Mouse (Mus musculus): ENCODE measurements around the gene Nol11. TPM values are rescaled to one million over a fixed set of nuclear protein-coding genes. Genes with fewer than 3 reads are reported as not detected.
"Not testable (repeated sequence)": the region's sequence is repeated elsewhere in the genome, so short reads cannot be mapped to it uniquely, and the experiment has no call there.

The Nol11 gene
- polyA plus RNA-seq, 1 experiment from 2014 or later, result 62.1 TPM

DNA sequence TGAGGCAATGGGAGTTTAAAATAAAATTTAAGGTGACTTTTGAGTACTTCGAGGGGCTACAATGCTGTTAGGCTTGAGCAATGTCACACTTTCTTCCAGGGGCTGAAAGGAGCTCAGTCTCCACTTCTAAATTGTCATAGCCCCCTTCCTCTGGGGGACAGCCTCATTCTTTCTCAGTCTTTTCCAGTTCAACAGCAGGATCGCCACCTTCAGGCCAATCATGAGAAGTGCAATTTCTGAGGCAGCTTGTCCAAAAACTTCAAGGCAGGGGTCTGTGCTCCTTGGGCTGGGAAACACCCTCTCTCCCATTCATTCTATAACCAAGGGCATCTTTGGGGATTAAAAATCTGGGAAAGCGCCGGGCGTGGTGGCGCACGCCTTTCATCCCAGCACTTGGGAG lies 37.4 kb downstream of the Nol11 start:
- Histone ChIP-seq H3K4me2 (replicated peaks) (no peak overlapping the region), H3K27ac (no peak overlapping the region), H3K36me3 (no peaks in the 10 kb centered on the region), H3K9me3 (replicated peaks) (no peaks in the 10 kb centered on the region), H3K9ac (no peak overlapping the region), H3K4me3 (no peak overlapping the region), H3K4me1 (no peaks in the 10 kb centered on the region), H3K27me3 (no peaks in the 10 kb centered on the region)
- WGBS, result 72% methylated on average over 7 of the region's 7 CpGs
- no peak for ATAC-seq (ENCODE audit: low FRiP score)

DNA sequence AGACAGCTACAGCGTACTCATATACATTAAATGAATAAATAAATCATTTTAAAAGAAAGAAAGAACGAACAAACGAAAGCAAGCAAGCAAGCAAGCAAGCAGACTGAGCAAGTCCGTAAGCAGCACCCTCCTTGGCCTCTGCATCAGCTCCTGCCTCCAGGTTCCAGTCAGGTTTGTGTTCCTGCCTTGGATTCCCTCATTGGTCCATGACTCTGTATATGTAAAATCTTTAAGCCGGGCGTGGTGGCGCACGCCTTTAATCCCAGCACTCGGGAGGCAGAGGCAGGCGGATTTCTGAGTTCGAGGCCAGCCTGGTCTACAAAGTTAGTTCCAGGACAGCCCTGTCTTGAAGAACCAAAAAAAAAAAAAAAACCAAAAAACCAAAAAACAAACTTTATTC lies 45.2 kb downstream of the Nol11 start:
- H3K4me2 ChIP-seq (replicated peaks); H3K27ac ChIP-seq; H3K4me1 ChIP-seq; H3K9me3 ChIP-seq (replicated peaks); H3K36me3 ChIP-seq; ATAC-seq (ENCODE audit: low FRiP score); H3K4me3 ChIP-seq; H3K9ac ChIP-seq; H3K27me3 ChIP-seq: not testable (repeated sequence)
- WGBS, result 95% methylated on average over 11 of the region's 11 CpGs

DNA sequence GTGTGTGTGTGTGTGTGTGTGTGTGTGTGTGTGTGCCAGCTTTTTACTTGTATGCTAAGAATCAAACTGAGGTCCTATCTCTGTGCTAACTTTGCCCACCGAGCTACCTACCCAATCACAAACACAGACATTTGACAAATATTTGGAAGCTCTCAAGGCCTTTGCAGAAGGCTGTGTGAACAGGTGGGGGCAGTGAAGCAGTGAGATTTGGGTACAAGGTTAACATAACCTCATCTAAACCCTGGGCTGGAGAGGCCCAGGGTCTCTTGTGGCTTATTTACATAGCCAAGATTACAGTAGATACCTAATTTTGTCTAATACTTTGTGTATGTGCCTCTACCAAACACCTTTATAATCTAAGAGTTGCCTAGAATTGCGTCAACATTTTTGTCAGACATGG lies 46.8 kb downstream of the Nol11 start:
- Histone ChIP-seq H3K4me3 (no peak overlapping the region), H3K27me3 (no peaks in the 10 kb centered on the region), H3K4me1 (no peaks in the 10 kb centered on the region), H3K36me3 (no peaks in the 10 kb centered on the region), H3K27ac (no peak overlapping the region), H3K4me2 (replicated peaks) (no peak overlapping the region), H3K9ac (no peak overlapping the region), H3K9me3 (replicated peaks) (no peaks in the 10 kb centered on the region)
- ATAC-seq (ENCODE audit: low FRiP score), result no peak
- 82% methylated on average over 2 of the region's 2 CpGs for WGBS

DNA sequence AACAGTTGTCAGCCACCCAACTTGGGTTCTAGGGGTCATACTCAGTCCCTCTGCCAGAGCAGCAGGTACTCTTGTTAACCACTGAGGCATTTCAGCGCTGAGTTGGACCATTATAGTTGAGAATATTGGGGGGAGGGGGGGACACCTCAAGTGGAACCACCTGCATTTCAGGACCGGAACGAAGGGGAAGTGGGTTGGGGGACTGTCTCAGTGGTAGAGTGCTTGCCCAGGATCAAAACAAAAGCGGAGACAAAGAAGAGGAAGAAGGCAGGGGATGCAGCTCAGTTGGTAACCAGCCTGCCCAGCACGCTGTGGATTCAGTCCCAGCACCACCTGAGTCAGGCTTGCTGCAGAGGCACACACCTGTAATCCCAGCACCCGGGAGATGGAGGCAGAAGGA lies 48.4 kb downstream of the Nol11 start:
- Histone ChIP-seq H3K4me2 (replicated peaks) (no peak overlapping the region), H3K27me3 (no peaks in the 10 kb centered on the region), H3K9ac (no peak overlapping the region), H3K36me3 (no peaks in the 10 kb centered on the region), H3K4me1 (no peaks in the 10 kb centered on the region), H3K4me3 (no peak overlapping the region), H3K27ac (no peak overlapping the region), H3K9me3 (replicated peaks) (no peaks in the 10 kb centered on the region)
- WGBS, result 26% methylated on average over 6 of the region's 6 CpGs
- ATAC-seq (ENCODE audit: low FRiP score), result no peak

DNA sequence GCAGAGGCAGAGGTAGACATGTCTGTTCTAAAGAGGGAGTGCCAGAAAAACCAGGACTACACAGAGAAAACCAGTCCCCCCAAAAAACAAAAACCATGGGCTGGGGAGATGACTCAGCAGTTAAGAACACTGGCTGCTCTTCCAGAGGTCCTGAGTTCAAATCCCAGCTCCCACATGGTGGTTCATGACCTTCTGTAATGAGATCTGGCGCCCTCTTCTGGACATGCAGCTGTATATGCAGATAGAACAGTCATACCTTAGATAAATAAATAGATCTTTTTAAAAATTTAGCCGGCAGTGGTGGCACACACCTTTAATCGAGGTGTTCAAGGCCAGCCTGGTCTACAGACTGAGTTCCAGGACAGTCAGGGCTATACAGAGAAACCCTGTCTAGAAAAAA lies 50.5 kb downstream of the Nol11 start:
- H3K4me3 ChIP-seq, result no peak overlapping the region
- no peaks in the 10 kb centered on the region for H3K4me1 ChIP-seq
- no peaks in the 10 kb centered on the region for H3K27me3 ChIP-seq
- no peak for ATAC-seq (ENCODE audit: low FRiP score)
- H3K36me3 ChIP-seq, result no peaks in the 10 kb centered on the region
- H3K4me2 ChIP-seq (replicated peaks), result no peak overlapping the region
- 78% methylated on average over 3 of the region's 3 CpGs for WGBS
- no peaks in the 10 kb centered on the region for H3K9me3 ChIP-seq (replicated peaks)
- H3K9ac ChIP-seq, result no peak overlapping the region
- H3K27ac ChIP-seq, result no peak overlapping the region

DNA sequence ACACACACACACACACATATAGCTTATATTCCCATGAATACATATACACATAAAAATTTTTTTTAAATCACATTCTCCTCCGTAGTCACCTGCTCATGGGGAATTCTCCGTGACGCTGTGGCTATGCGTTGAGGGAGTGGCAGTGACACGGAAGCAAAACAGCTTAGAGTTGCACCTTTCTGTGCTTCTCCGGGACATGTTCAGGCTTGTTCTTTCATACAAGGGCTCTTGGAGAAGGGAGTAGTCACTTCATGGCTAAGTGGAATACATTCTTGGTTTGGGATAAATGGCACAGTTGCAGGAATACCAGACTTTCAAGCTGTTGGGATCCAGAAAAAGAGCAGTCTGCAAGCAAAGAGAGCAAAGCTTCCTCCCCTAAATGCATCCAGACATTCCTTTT lies 51.6 kb downstream of the Nol11 start:
- Histone ChIP-seq H3K27me3 (no peaks in the 10 kb centered on the region), H3K9ac (no peak overlapping the region), H3K4me2 (replicated peaks) (no peak overlapping the region), H3K4me3 (no peak overlapping the region), H3K27ac (no peak overlapping the region), H3K4me1 (peaks cover 2% of the 10 kb centered on the region), H3K9me3 (replicated peaks) (no peaks in the 10 kb centered on the region), H3K36me3 (no peaks in the 10 kb centered on the region)
- ATAC-seq (ENCODE audit: low FRiP score), result no peak
- 95% methylated on average over 6 of the region's 6 CpGs for WGBS

GRCm38 (mm10) chr11:107136458-107136857 lies 52.7 kb downstream of the Nol11 start:
- not testable (repeated sequence) for H3K9me3 ChIP-seq (replicated peaks); H3K36me3 ChIP-seq; H3K4me2 ChIP-seq (replicated peaks); H3K4me3 ChIP-seq; ATAC-seq (ENCODE audit: low FRiP score); H3K27ac ChIP-seq; H3K9ac ChIP-seq; H3K4me1 ChIP-seq; H3K27me3 ChIP-seq
- 96% methylated on average over 10 of the region's 10 CpGs for WGBS

GRCm38 (mm10) chr11:107135741-107136140 lies 53.4 kb downstream of the Nol11 start:
- no peaks in the 10 kb centered on the region for H3K27me3 ChIP-seq
- no peaks in the 10 kb centered on the region for H3K36me3 ChIP-seq
- no peak for ATAC-seq (ENCODE audit: low FRiP score)
- H3K27ac ChIP-seq, result no peak overlapping the region
- no peak overlapping the region for H3K4me2 ChIP-seq (replicated peaks)
- no peak overlapping the region for H3K9ac ChIP-seq
- H3K9me3 ChIP-seq (replicated peaks), result no peaks in the 10 kb centered on the region
- 53% methylated on average over 3 of the region's 3 CpGs for WGBS
- peaks cover 6% of the 10 kb centered on the region for H3K4me1 ChIP-seq
- H3K4me3 ChIP-seq, result no peak overlapping the region

GRCm38 (mm10) chr11:107132426-107132825 lies 56.8 kb downstream of the Nol11 start:
- Histone ChIP-seq H3K9me3 (replicated peaks) (no peaks in the 10 kb centered on the region), H3K4me3 (peak overlapping the region; percentile 94), H3K36me3 (no peaks in the 10 kb centered on the region), H3K4me1 (peaks cover 20% of the 10 kb centered on the region), H3K9ac (peak overlapping the region; percentile 95), H3K4me2 (replicated peaks) (peak overlapping the region; percentile 78), H3K27ac (peak overlapping the region; percentile 97; the same call in 1 of the 2 replicates), H3K27me3 (no peaks in the 10 kb centered on the region)
- under 1% methylated on average over 16 of the region's 16 CpGs for WGBS
- peak; percentile 75 for ATAC-seq (ENCODE audit: low FRiP score)

GRCm38 (mm10) chr11:107131749-107132421 lies 57.3 kb downstream of the Nol11 start, which contains the start of gene Bptf:
Gene Bptf (minus strand): TSS chr11:107132127.
- H3K9me3 ChIP-seq (replicated peaks), result no peaks in the 10 kb centered on the region
- peak; percentile 97 for ATAC-seq (ENCODE audit: low FRiP score)
- H3K4me1 ChIP-seq, result peaks cover 20% of the 10 kb centered on the region
- H3K27ac ChIP-seq, result peak within 1 kb of the TSS; percentile 97
- H3K36me3 ChIP-seq, result no peaks in the 10 kb centered on the region
- peak within 1 kb of the TSS; percentile 94 for H3K4me3 ChIP-seq
- WGBS, result 0% methylated on average over 54 of the region's 94 CpGs
- H3K27me3 ChIP-seq, result no peaks in the 10 kb centered on the region
- peak within 1 kb of the TSS; percentile 78 for H3K4me2 ChIP-seq (replicated peaks)
- H3K9ac ChIP-seq, result peak within 1 kb of the TSS; percentile 95

DNA sequence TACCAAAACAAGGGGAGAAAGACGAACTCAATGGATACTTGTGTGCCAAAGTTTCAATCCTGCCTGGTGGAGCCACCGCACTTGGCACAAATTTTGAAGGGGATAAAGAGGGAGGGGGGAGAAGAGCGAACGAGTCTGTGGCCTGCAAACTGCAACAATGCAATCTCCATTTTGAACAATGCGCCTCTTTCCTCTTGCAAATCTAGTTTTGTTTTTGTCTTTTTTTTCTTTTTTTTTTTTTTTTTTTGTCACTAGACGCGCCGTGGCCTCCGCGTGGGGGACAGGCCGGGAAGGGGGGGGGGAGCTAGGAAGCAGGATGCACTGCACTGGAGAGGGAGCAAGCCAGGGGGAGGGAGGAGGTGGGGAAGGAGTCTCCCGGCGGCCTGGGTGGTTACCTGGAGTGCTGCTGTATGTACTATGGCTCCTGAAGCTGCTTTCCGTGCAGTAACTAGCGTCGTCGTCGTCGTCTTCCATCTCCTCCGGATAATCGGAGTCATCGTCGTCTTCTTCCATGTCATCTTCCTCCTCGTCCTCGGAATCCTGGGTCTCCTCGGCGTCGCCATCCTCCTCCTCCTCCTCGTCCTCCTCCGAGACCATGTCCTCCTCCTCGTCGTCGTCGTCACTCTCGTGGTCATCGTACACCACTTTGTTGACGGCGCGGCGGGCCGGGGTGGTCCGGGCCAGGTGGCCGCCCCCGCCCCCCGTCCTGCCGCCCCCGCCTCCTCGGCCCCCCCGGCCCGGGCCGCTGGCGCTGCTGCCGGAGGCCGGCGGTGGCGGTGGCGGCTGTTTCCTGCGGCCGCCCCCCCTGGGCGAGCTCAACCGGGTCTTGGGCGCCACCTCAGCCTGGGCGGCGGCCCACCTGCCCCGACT lies 58.1 kb downstream of the Nol11 start:
- Histone ChIP-seq H3K4me3 (peak overlapping the region; percentile 94), H3K9ac (peak overlapping the region; percentile 95), H3K27ac (peak overlapping the region; percentile 97), H3K4me1 (peaks cover 20% of the 10 kb centered on the region), H3K9me3 (replicated peaks) (no peaks in the 10 kb centered on the region), H3K27me3 (no peaks in the 10 kb centered on the region), H3K36me3 (0 out of 2 replicates have a peak, but pooled peaks cover 3% of the 10 kb centered on the region), H3K4me2 (replicated peaks) (peak overlapping the region; percentile 69)
- peak; percentile 84 for ATAC-seq (ENCODE audit: low FRiP score)
- 1% methylated on average over 52 of the region's 65 CpGs for WGBS

DNA sequence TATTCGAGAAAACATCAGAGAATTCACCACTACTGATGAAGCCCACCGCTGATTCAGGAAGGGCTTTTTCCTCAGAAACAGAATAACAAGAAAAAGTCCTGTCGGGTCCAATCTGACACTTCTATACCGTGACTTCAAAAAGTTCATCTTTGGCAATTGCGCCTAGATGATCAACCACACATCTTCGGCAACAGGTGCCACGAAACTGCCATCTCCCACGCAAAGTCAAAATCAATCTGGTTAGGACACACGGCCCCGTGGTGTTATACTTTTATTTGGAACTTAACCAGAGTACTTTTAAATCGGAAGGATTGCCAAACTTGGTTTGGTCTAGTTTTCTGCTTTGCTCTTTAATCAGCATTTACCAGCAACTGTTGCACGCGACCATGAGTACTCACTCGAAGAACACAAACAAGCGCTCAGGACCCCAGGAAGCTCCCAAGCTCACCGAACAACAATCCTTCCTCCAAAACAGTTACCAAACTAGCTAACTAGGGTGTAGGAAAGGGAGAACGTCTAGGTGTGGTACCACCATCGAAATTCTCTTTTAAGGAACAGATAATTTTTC lies 58.9 kb downstream of the Nol11 start:
- 2% methylated on average over 18 of the region's 18 CpGs for WGBS
- Histone ChIP-seq H3K4me3 (peak overlapping the region; percentile 94), H3K27me3 (no peaks in the 10 kb centered on the region), H3K36me3 (0 out of 2 replicates have a peak, but pooled peaks cover 3% of the 10 kb centered on the region), H3K9me3 (replicated peaks) (no peaks in the 10 kb centered on the region), H3K9ac (peak overlapping the region; percentile 95), H3K27ac (no peak overlapping the region), H3K4me2 (replicated peaks) (peak overlapping the region; percentile 69), H3K4me1 (peaks cover 20% of the 10 kb centered on the region)
- no peak for ATAC-seq (ENCODE audit: low FRiP score)
